Mouse (Mus musculus): Measurements from ENCODE around the gene Kif5c.

DNA sequence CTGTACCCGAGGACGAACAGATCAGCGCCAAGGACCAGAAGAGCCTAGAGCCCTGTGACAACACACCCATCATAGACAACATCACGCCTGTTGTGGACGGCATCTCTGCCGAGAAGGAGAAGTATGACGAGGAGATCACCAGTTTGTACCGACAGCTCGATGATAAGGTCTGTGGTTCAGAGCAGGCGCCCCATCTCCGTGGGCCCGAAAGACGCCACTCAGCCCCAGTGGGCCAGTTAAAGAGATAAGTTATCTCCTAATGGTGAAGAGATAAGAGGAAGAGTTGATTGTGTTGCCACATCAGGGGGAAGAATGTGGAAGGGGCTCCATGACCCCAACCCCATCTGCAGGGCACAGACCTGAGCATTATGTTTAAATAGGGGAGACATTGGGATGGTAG, 103.9 kb downstream of the Kif5c start:
- no peak for TF ChIP-seq POLR2A (IDR thresholded peaks at IDR 0.05; ENCODE audit: low read depth, low read length)
- no peak for TF ChIP-seq CTCF (IDR thresholded peaks at IDR 0.05; ENCODE audit: extremely low read depth, insufficient read length, insufficient replicate concordance, low read depth, low read length)
